14 mouse cellular contexts compared by ENCODE assay signal in genomic region chr14:101847520-101847919, GRCm38 (mm10).
DNase-seq lines count a peak whose midpoint lies in the region; ATAC-seq and TF ChIP-seq lines count a peak whose summit lies in the region.
"Had no signal": no experiment of that assay in that cellular context is flagged by ENCODE, and none has a peak within 500 bp of the region (broad histone marks: within the 10 kb centered on the region; RNA-seq: fewer than 3 reads in every experiment).

No protein-coding gene starts in this region.

- no peak for TF ChIP-seq EP300 in lung, postnatal 0 days (IDR thresholded peaks at IDR 0.05)

- no peaks in the 10 kb centered on the region for H3K27me3 ChIP-seq in lung, postnatal 0 days (replicated peaks; ENCODE audit: insufficient read depth, low read length)
- no peaks in the 10 kb centered on the region for H3K27me3 ChIP-seq in forebrain, embryonic 11.5 days (ENCODE audit: control insufficient read depth, insufficient read depth, low read length)

- no peak for DNase-seq in lung, postnatal 0 days (ENCODE audit: low spot score)
- no peak for DNase-seq in lung, postnatal 36 days
- DNase-seq in liver = peak; percentile 60
- no peak for DNase-seq in left cerebral cortex, postnatal 4 days
- DNase-seq in kidney, postnatal 25 days = no peak
- no peak for DNase-seq in forebrain, embryonic 11.5 days (ENCODE audit: low spot score)
- DNase-seq: adrenal gland, postnatal 14 days; cerebellum, adult 8-10 months; lung, postnatal 4 days; midbrain, embryonic 14.5 days; thymus, adult 2 months had no signal

- intact Hi-C loops in left cerebral cortex, postnatal 4 days (cut with DNase I) = no loop called here

- 65% methylated on average over 7 of the region's 7 CpGs for WGBS in lung, postnatal 0 days
- WGBS in forebrain, embryonic 11.5 days = 86% methylated on average over 7 of the region's 7 CpGs

- no peak for TF ChIP-seq CTCF in lung, postnatal 0 days (IDR thresholded peaks at IDR 0.05)

- H3K27ac ChIP-seq in lung, postnatal 0 days (ENCODE audit: low read length) = no peak overlapping the region
- no peak overlapping the region for H3K27ac ChIP-seq in forebrain, embryonic 11.5 days (ENCODE audit: low read depth, low read length)
- H3K27ac ChIP-seq: kidney, postnatal 0 days had no signal

- no peaks in the 10 kb centered on the region for H3K9me3 ChIP-seq in lung, postnatal 0 days (ENCODE audit: low read length)
- no peaks in the 10 kb centered on the region for H3K9me3 ChIP-seq in forebrain, embryonic 11.5 days (ENCODE audit: control insufficient read depth, low read length)

- H3K4me1 ChIP-seq in lung, postnatal 0 days (ENCODE audit: insufficient read depth, low read depth, low read length) = no peaks in the 10 kb centered on the region
- H3K4me1 ChIP-seq in forebrain, embryonic 11.5 days (replicated peaks; ENCODE audit: control insufficient read depth, insufficient read depth, low read length) = no peaks in the 10 kb centered on the region

- H3K4me2 ChIP-seq in lung, postnatal 0 days (replicated peaks; ENCODE audit: low read depth, low read length) = peak overlapping the region; percentile 34
- H3K4me2 ChIP-seq in forebrain, embryonic 11.5 days (ENCODE audit: low read depth, low read length, severe bottlenecking) = no peak overlapping the region

- H3K9ac ChIP-seq in lung, postnatal 0 days (replicated peaks; ENCODE audit: low read depth) = no peak overlapping the region
- H3K9ac ChIP-seq in forebrain, embryonic 11.5 days (ENCODE audit: low read length) = no peak overlapping the region

- no peak for ATAC-seq in lung, postnatal 0 days
- ATAC-seq in megakaryocyte-erythroid progenitor cell, adult 5-6 weeks (replicated peaks; ENCODE audit: low FRiP score, low TSS enrichment, poor library complexity, severe bottlenecking) = peak; percentile 52
- no peak for ATAC-seq in forebrain, embryonic 11.5 days (replicated peaks; ENCODE audit: low FRiP score)
- ATAC-seq: forebrain, embryonic 16.5 days had no signal

- H3K4me3 ChIP-seq in lung, postnatal 0 days (ENCODE audit: low read depth, low read length) = no peak overlapping the region
- H3K4me3 ChIP-seq in forebrain, embryonic 11.5 days (ENCODE audit: low read depth, low read length) = no peak overlapping the region

- H3K36me3 ChIP-seq in lung, postnatal 0 days (ENCODE audit: insufficient read depth, low read length) = peaks cover 4% of the 10 kb centered on the region; the same call in 1 of the 2 replicates
- H3K36me3 ChIP-seq in forebrain, embryonic 11.5 days (ENCODE audit: control insufficient read depth, insufficient read depth, low read length) = no peaks in the 10 kb centered on the region
